Mouse (Mus musculus) right cerebral cortex, postnatal 36 days (tissue): ENCODE data around the gene Zfp654.
A peak's percentile ranks its signal among the peaks of the same experiment; 100 is the strongest.

Experiments used
- DNase-seq, 2 experiments: peaks; one replicate each; pipeline ENCODE4 v3.0.0; 2022; ENCODE audit warnings: low spot score in 2 of 2, mixed read lengths in 1 of 2

The Zfp654 gene

DNA sequence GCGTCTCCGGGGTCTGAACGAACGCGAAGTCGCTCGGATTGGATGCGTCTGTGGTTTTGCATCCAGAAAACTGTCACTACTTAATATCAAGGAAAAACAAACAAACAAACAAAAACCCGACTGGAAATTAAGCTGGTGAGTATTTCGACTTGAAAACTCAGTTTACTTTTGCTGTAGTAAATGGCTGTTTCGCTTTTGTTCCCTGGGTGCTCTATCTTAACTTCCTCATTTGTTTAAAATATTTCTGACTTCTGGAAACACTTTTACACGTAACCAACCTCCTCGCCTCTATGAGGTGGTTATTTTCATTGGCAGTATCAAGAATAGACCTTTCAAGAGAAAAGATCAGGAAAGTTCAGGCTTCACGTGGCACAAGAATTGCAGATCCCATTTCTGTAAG, 1.4 kb upstream of the Zfp654 start:
- DNase-seq: no peak

DNA sequence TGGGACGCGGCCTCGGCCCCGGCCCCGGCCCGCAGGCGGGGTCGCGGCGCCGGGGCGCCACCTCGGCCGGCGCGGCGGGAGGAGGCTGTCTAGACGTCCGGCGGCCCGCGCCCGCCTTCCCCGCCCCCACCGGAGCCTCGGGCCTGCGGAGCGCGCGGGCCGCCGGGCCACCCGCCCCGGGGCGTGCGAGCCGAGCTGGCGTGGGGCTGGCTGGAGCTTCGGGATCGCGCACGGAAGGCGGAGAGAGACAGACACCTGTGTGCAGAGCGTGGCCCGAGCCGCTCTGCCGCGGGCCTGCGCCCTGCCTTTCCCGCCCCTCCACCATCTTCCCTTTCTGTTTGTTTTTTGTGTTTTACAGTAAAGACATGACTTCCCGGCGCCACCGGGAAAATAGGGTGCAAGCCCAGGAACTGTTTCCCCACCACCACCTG, 1.0 kb upstream of the Zfp654 start:
- peak; percentile 7 to 13 for DNase-seq

DNA sequence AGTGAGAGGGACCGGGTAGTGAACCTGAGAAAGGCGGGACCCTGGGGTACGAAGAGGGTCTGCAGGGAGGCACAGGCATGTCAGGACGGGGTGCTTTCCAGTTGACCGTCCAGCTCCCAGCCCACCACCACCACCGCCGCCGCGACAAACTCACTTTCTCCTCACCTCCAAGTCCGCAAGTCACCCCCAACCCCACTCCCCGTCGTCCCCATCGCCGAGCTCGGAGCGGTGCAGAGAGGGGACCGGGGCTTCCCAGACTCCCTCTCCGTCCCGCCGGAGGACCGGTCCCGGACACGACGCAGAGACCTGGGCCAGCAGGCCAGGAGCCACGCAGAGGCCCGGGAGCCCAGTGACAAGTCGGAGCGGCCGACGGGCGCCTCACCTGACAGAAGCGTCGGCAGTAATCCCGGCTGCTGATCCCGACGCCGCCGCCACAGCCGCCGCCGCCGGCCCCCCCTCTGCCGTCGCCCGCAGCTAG, 328 bp downstream of the Zfp654 start:
- DNase-seq: no peak

DNA sequence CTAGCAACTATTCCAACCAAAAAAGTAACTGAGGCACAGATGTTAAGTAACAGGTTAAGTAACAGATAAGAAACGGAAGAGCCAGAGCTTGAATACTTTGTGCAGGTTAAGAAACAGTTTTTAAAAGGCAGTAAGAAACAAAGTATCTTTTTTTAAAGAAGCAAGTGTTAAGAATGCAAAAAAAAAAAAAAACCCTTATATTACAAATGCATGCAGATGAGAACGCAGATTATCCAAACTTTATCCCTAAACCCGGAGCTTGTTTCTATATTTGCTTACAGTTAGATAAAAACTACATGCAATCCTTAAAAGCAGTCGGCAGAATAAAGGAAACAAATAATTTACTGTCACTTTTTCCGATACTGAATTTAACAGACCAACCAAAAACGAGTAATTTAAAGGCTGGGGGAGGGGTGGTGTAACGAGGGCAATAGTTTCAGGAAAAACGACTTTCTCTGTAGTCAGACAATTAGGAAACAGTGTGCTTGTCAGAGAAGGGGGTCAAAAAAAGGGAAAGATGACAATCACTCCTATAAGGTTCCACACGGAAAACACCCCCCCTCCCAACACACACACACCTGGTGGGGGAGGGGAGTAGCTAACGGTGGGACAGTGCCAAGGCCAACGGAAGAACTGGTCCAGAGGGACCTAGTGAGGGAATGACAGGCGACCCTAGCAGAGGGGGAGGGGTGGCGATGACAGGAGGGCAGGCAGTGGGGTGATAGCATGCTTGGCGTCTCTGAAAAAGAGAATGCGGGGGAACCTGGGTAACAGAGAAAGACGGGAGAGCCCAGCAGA, 966 bp downstream of the Zfp654 start:
- DNase-seq: peak in 1 of 2 experiments; percentile 15

DNA sequence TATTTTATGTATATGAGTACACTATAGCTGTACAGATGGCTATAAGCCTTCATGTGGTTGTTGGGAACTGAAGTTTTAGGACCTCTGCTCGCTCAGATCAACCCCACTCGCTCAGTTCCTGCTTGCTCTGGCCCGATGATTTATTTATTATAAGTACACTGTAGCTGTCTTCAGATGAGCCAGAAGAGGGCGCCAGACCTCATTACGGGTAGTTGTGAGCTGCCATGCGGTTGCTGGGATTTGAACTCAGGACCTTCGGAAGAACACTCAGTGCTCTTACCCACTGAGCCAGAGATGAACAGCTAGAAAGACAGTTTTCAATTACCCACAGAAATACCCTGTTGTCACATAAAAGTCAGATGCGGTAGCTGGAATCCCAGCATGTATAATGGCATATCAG, 5.5 kb downstream of the Zfp654 start:
- DNase-seq: no peak

DNA sequence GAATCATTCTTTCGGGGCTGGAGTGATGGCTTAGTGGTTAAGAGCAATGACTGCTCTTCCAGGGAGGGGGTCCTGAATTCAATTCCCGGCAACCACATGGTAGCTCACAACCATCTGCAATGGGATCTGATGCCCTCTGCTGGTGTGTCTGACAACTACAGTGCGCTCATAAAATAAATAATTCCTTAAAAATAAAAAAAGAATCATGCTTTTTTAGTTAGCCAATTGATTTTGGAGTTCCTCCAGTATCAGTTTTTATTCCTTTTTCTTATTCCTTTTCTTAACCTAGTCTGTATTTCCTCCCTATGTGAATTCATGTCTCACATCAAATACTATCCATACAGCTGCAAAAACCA, 9.1 kb downstream of the Zfp654 start:
- no peak for DNase-seq

DNA sequence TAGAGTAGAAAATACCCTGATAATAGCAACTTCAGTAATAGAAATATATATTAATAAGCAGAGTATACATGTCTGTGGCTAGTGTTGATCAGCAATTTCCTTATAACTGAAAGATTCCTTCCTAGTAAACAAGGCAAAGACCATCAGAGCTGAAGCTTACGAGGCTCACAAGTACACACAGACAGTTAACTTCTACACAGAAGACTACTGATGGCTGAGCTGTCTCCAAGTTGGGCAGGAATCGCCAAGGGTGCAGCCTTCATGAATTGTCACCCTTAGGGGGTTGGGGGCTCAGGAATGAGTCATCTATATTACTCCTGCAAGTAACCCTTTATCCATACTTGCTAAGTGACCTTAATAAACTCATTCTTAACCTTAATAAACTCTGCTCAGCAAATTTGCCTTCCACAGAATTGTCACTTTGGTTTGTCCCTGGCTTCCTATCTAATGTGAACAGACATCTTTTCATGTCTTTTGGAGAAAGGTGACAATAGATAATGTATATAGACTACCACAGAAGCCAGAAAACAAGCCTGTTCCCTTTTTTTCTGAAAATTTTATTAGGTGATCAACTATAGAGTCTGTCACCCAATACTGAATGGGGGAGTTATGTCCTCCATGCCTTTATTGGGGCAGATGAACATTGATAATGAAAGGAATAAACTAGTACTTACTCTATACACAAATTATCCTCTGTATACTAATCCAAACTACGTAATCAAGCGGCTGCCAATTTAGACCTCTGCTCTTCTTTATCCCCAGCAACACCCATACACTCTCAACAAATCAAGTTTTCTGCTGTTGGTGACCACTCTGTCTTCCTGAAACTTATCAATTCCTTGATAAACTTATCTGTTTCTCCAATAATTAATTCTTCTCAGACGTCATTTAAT, 9.7 kb downstream of the Zfp654 start:
- DNase-seq: no peak

DNA sequence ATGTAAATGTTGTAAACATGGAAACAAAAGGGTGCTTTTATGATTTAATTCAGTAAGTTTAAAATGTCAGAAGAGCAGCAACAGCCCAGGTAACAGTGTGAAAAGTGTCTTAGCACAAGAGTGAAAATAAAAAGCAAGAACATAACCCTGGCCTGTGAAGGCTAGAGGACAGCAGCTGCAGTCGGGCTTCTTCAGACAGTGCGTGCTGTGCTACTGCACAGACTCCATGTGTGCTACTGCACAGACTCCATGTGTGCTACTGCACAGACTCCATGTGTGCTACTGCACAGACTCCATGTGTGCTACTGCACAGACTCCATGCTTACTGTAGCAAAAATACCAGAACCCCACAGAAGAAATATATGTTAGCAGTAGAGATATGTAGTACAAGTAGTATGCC, 14.7 kb downstream of the Zfp654 start:
- no peak for DNase-seq

DNA sequence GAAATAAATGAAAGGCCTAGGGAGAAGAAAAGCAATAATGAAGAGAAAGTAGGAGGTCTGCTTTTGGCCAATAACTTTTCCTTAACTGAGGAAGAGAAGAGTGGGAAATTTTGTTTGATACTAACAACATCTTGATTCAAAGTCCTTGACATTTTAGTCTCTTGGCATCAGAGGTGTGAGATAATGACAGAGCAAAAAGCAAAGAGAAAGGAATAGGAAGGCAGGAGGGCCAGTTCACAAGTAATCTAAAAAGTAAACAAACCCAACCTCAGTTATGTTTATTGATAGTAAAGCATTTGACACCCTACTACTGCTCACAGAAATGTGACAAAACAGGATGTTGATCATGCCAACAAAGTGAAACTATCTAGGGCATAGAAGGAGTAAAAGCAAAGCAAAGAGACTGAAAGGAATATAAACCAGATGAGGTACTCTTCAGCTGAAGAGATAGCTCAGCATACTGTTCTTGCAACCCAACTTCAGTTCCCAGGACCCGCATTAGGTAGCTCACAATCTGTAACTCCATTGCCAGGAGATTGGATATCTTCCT, 15.4 kb downstream of the Zfp654 start:
- no peak for DNase-seq

DNA sequence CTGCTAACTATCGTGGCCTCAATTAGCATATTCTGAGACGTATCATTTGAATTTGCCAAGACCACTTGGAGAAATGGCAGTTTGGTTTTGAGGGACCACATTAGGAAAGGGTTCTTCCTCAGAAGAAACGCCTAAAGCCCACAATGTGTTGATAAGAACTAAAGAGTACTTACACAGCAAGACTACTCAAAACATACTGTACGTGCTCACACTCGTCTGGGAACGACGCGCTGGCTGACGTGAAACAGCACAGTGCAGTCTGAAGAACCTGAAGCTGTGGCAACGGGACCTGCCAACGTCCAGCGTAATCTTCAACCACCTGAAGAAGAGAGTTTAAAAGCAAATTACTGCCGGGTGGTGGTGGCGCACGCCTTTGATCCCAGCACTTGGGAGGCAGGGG, 21.2 kb downstream of the Zfp654 start:
- no peak for DNase-seq

DNA sequence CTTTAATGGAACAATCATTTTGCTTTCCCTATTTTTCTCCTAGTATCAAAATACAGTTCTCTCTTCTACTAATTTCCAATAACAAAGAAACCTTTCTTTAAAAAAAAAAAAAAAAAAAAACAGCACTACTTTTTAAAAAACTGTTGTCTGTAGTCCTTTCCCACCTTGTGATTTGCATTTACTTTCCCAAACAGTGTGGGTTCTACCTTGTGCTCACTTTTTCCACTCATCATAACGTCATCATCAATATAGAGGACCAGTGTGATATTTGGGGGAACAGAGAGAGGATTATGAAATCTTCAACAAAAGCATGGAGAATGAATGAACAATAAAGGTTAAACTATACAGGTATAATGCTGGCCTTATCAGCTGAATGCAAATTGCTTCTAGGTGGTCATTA, 27.0 kb downstream of the Zfp654 start:
- DNase-seq: no peak

DNA sequence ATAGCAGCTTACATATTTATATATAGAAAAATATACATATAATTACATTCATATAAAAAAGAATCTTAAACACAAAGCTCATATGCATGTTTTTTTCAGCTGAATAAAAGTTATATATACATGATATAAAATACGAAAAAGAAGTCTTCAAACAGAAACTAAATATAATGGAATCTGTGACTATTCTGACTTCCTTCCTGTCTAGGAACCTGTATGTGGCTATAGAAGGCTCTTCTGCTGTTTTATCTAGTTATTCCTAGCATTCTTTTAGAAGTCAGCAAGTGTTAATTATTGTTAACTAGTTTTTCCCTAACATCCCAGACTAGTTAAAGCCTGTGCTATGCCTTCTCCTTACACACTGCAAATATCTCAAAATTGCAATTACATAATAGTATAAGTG, 27.6 kb downstream of the Zfp654 start:
- no peak for DNase-seq

DNA sequence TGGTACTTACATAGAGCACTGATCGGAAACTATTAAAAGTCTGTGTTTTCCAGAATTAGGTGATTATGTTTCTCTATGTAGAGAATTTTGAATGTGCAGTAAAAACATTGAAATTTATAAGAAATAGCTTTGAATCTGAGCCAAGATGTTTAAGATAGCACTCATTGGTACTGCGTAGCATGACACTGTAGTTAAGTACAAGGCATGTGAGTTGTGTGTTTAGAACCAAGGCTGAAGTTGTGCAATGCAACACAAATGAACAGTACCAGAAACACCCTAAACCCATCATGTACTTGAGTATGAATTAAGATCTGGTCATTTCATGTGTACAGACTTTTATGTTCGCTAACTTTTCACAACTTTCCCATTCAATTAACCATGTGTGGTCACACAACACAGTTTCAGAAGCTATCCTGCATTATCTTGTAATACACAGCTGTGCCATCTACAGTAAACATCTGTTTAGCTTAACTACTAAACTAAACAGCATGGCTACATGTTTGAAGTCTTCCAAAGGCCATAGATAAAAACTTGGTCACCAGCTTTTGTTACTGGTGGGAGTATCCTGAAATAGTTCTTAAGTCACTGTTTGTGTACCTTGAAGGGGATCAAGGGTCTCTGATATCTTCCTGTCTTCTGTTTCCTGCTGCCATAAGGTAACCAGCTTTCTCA, 34.2 kb downstream of the Zfp654 start:
- no peak for DNase-seq

DNA sequence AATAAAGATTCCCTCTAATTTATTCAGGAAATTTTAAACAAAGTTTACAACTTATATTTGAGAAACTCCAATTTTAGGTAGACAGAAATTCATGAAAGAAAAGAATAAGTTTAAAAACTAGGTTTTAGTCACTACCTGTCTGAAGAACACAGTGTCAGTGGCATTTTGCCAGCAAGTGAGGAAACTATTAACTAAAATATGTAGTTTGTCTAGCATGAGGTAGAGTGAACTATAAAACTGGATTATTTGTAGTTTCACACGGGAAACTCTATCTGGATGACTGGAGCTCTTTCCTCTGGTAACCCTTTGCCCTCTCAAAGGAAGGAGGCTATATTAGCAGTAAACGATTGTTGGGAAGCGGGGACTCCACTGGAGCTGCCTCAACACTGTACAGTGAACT, 48.4 kb downstream of the Zfp654 start:
- no peak for DNase-seq

DNA sequence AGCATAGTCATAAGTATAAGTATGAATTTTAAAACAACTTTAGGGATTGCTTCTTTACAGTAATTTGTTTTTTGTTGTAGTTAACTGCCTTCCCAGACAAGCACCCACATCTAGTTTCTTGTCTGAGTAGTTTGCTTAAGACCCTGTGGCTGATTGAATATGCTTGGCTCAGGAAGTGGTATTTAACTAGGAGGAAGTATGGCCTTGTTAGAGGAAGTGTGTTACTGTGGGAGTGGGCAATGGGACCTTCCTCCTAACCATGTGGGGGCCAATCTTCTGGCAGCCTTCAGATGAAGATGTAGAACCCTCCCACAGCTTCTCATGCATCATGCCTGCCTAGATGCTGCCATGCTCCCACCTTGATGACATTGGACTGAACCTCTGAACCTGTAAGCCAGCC, 49.8 kb downstream of the Zfp654 start:
- DNase-seq: no peak

DNA sequence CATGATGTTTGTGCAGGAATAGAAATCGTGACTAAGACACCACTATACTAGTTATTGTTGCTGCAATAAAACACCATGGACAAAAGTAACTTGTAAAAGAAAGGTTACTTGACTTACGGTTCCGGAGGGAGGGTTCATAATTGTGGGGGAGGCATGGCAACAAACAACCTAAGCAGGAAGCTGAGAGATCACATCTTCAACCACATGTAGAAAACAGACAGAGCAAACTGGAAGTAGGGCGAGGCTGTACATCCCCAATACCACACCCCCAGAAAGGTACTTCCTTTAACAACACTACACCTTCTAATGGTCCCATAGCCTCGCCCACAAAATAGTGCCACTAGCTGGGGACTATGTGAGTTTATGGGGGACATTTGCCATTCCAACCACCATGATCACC, 51.1 kb downstream of the Zfp654 start:
- no peak for DNase-seq

DNA sequence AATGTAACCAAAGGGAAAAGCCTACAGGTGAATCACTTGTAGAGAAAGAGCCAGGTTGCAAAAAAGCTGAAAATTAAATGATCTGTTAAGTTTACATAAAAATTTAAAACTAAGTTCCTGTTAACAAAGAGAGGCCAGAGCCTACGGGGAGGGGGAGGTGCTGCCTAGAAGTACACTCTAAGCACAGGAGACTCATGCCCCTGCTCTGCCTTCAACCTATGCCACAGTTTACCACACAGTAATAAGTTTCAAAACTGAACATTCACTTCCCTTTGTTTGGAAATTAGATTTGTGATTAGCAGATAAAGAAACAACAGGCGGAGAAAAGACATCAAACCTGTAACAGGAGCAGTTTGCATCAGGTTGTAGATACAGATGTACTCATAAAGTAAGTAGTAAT, 56.6 kb downstream of the Zfp654 start:
- no peak for DNase-seq

DNA sequence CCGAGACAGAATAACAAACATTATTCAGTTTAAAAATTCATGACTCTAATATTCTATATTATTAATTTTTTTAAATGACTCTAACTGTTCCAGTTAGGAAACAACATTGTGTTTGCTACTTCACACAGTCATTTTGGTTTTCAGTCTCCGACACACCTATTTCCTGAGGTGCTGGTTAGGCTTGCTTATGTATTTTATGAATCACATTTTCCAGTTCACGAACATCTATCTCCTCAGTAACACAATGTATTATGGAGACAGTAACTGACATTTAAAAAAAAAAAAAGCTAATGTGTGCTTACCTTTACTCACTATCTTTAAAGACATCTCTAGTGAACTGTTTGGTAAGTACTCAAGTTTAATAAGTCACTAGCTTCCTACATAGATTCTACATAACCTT, 61.7 kb downstream of the Zfp654 start:
- DNase-seq: no peak

DNA sequence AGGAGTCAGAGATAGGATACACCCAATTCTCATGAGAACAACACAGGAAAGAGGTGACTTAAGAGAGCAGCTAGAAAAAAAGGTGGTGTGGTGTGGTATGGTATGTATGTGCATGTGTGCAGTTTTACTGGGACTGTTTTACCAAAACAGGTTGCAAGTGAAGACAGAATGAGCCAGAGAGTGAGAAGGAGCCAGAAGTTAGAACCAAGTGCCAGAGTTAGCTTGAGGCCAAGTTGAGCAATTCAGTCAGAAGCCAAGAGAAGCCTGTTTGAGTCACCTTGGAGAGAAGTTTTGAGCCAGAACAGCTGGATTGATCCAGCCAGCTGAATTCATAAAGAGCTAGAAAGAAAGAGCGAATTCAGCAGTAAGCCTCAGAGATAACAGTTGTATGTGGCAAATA, 75.9 kb downstream of the Zfp654 start:
- DNase-seq: no peak

DNA sequence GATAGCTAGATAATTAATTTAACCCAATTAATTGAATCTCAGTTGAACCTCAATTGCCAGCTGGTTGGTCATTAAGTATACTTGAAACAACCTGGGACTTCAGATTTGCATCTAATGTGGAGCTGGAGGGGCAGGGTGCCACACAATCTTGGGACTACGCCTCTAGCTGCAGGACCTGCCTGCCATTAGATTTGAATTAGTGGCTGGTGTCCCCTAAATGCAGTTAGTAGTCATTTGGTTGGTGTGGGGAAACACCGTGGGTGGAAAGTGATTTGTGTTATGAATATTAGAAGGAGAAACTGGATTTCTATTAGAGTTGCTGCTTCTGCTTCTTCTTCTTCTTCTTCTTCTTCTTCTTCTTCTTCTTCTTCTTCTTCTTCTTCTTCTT, 80.0 kb downstream of the Zfp654 start:
- no peak for DNase-seq

DNA sequence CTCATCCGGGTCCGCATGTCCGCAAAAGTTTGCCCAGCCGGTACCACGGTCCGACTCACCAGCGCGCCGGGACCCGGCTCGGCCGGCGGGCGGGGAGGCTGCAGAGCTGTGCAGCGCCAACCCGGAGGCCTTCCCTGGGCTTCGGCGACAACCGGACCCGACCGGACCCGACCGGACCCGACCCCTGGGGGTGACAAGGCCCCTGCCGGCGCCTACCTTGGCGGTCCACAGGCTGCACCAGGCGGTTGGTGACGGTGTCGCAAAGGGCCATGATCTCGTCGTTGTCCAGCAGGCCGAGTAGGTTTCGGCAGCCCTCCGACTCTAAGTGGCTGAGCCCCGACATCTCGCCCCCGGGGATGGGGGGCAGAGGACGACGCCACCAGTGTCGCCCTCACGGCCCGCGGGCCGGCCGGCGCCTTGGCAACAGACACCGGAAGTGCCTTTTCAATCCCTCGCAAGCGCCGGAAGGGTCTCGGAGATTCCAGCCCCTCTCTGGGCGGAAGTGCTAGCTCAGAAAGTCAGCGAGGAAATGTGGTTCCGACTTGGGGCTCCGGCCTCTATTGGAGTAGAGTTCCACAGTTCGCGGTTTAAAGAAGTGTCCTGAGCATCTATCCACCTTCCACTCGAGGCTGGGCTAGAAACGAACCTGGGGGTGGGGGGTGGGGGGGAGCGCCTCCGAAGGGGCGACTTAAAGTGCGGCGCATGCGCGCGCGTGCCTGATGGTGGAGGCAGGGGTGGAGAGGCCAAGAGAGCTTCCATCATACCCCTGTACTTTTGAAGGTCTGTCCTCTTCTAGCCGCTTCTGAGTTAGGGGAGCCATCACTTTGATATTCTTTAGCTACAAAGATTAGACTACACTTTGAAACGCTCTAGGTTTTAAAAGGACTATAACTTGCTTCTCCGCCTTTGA, 80.7 kb downstream of the Zfp654 start, which contains the start of gene 4930453N24Rik:
Gene 4930453N24Rik, minus strand, starts transcription at position 641 of the 910 bp plus-strand sequence.
- DNase-seq: peak; percentile 70 to 79
